Mouse (Mus musculus): ENCODE measurements around the gene Spata45. TPM values are rescaled to one million over a fixed set of nuclear protein-coding genes. Genes with fewer than 3 reads are reported as not detected.

The Spata45 gene
- polyA plus RNA-seq, 1 experiment from 2014 or later = not detected

DNA sequence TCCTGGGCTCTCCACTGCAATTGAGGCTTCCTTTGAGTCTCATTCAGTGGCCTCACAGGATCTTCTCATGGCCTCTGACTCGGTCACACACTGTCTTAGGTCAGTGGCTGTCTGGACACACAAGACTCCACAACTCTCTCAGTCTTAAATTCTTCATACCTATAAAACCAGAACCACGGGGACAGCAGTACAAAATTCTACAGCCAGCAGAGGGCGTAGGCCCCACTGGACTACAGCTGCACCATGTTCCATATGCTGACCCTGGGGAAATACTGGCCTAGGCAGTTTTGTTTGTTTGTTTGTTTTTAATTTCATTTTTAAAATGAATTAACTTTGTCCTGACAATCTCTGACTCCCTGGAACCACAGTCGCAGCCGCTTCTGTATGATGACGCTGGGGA is 34.2 kb upstream of the Spata45 start:
- Histone ChIP-seq H3K36me3 (replicated peaks; ENCODE audit: insufficient read depth, low read length) (peaks cover 12% of the 10 kb centered on the region), H3K27me3 (ENCODE audit: insufficient read depth, low read length) (no peaks in the 10 kb centered on the region), H3K4me3 (ENCODE audit: low read depth, low read length) (no peak overlapping the region), H3K9ac (replicated peaks) (no peak overlapping the region), H3K4me2 (ENCODE audit: low read depth, low read length) (no peak overlapping the region), H3K27ac (ENCODE audit: low read depth) (no peak overlapping the region), H3K4me1 (ENCODE audit: insufficient read depth) (no peaks in the 10 kb centered on the region), H3K9me3 (ENCODE audit: low read length) (peaks cover 5% of the 10 kb centered on the region; the same call in 1 of the 2 replicates)
- peak; percentile 56 for TF ChIP-seq CTCF (IDR thresholded peaks at IDR 0.05; ENCODE audit: low read depth)
- TF ChIP-seq EP300 (IDR thresholded peaks at IDR 0.05; ENCODE audit: low read depth) = no peak
- 64% methylated on average over 6 of the region's 6 CpGs for WGBS (ENCODE audit: insufficient replicate concordance)
- no peak for ATAC-seq
- peak; percentile 27 for DNase-seq

DNA sequence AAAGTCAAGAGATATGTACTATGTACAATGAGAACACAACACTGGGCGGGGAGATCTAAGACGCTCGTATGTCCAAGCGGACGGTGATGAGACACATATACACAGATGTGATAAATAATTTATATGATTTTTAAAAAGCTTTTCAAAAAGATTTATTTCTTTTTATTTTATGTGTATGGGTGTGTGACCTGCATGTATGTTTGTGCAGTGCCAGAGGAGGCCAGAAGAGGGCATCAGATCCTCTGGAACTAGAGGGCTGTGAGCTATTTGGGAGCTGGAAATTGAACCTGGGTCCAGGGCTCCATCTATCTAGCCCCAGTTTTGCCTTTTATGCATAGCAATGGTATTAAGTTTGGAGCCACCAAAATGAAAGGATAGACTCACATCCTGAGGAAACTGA is 27.7 kb upstream of the Spata45 start:
- WGBS (ENCODE audit: insufficient replicate concordance) = 93% methylated on average over 5 of the region's 5 CpGs
- TF ChIP-seq CTCF (IDR thresholded peaks at IDR 0.05; ENCODE audit: low read depth) = peak; percentile 44
- TF ChIP-seq EP300 (IDR thresholded peaks at IDR 0.05; ENCODE audit: low read depth) = no peak
- Histone ChIP-seq H3K36me3 (replicated peaks; ENCODE audit: insufficient read depth, low read length) (peaks cover 43% of the 10 kb centered on the region), H3K27ac (ENCODE audit: low read depth) (no peak overlapping the region), H3K4me2 (ENCODE audit: low read depth, low read length) (no peak overlapping the region), H3K9ac (replicated peaks) (no peak overlapping the region), H3K9me3 (ENCODE audit: low read length) (no peaks in the 10 kb centered on the region), H3K27me3 (ENCODE audit: insufficient read depth, low read length) (no peaks in the 10 kb centered on the region), H3K4me3 (ENCODE audit: low read depth, low read length) (no peak overlapping the region), H3K4me1 (ENCODE audit: insufficient read depth) (no peaks in the 10 kb centered on the region)
- DNase-seq (no peak), ATAC-seq (no peak)

DNA sequence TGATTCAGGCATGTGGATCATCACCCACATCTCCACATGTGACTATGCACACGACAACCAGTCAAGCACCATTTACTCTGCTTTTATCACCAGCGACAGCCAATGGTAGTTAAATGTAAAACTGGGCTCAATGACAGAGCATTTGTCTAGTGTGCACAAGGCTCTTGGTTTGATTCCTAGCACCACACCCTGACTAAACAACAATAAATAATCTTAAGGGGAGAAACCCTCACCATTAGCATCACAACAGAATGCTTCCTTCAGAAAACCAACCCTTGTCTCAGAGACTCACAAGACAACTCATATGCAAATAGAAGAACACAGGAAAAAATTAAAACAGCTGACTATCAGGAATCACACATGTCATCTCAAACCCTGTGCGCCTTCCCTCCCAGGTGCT is 22.2 kb upstream of the Spata45 start:
- whole genome bisulfite sequencing (ENCODE audit: insufficient replicate concordance) = 87% methylated on average over 3 of the region's 3 CpGs

DNA sequence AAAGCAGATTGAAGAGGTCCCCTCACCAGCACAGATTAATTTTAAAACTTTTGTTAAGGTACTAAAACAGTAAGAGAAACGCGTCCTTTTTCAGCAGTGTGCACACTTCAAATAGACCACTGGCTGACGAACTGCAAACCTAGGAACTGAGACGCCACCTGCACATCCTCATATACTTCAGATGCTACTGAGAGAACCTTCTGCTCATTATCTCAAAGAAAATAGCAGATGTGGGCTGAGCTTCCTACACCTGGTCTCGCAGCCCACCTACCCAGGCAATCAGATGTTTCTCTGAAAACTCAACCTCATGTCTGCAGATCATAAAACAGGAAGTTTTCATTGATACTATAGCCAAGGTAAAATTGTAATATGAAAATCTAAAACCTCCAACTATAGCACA is 16.6 kb upstream of the Spata45 start:
- no peak overlapping the region for H3K9ac ChIP-seq (replicated peaks)
- DNase-seq (no peak), ATAC-seq (no peak)
- H3K27me3 ChIP-seq (ENCODE audit: insufficient read depth, low read length) = no peaks in the 10 kb centered on the region
- H3K4me2 ChIP-seq (ENCODE audit: low read depth, low read length) = no peak overlapping the region
- 0 out of 2 replicates have a peak, but pooled peaks cover 2% of the 10 kb centered on the region for H3K36me3 ChIP-seq (replicated peaks; ENCODE audit: insufficient read depth, low read length)
- H3K27ac ChIP-seq (ENCODE audit: low read depth) = no peak overlapping the region
- 87% methylated on average over 5 of the region's 5 CpGs for WGBS (ENCODE audit: insufficient replicate concordance)
- no peak for TF ChIP-seq CTCF (IDR thresholded peaks at IDR 0.05; ENCODE audit: low read depth)
- no peak for TF ChIP-seq EP300 (IDR thresholded peaks at IDR 0.05; ENCODE audit: low read depth)
- H3K9me3 ChIP-seq (ENCODE audit: low read length) = no peaks in the 10 kb centered on the region
- 0 out of 2 replicates have a peak, but pooled peaks cover 2% of the 10 kb centered on the region for H3K4me1 ChIP-seq (ENCODE audit: insufficient read depth)
- H3K4me3 ChIP-seq (ENCODE audit: low read depth, low read length) = no peak overlapping the region

More for the DNA sequence above, 22.2 kb upstream of the Spata45 start:
- no peak for TF ChIP-seq CTCF (IDR thresholded peaks at IDR 0.05; ENCODE audit: low read depth)
- TF ChIP-seq EP300 (IDR thresholded peaks at IDR 0.05; ENCODE audit: low read depth) = no peak
- no peaks in the 10 kb centered on the region for H3K4me1 ChIP-seq (ENCODE audit: insufficient read depth)
- H3K9ac ChIP-seq (replicated peaks) = no peak overlapping the region
- no peak for DNase-seq
- H3K27ac ChIP-seq (ENCODE audit: low read depth) = no peak overlapping the region
- H3K4me2 ChIP-seq (ENCODE audit: low read depth, low read length) = no peak overlapping the region
- H3K4me3 ChIP-seq (ENCODE audit: low read depth, low read length) = no peak overlapping the region
- ATAC-seq = no peak
- H3K36me3 ChIP-seq (replicated peaks; ENCODE audit: insufficient read depth, low read length) = peaks cover 13% of the 10 kb centered on the region
- no peaks in the 10 kb centered on the region for H3K9me3 ChIP-seq (ENCODE audit: low read length)
- no peaks in the 10 kb centered on the region for H3K27me3 ChIP-seq (ENCODE audit: insufficient read depth, low read length)

DNA sequence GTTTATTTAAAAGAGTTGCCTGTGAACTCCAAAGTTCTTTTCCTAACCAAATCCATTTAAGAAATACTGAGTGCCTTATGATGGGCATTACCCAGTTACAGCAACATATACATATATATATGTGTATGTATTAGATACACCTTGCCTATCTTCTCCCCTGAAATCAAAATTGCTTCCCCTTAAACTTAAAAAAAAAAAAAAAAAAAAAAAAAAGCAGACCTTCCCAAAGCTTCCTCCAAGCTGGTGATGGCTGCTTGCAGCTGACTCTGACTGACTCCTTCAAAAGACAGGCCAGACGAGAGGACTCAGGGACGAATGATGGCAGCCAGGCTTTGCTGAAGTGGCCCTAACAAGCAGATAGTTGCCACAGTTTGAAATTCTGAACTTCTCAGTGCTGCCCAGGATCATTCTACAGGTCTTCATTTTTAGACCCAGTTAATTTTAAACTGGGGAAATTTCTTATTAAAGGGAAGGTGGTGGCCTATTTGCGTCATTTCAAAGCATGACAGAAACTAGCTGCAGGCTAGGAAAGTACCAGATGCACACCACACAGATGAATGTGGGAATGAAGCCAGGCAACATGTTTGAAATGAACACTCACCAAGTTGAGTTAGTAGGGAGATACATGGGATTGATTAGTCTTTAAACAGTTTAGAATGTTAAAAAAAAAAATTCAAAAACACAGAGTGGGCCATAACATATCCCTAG is 16.1 kb upstream of the Spata45 start:
- 90% methylated on average over 3 of the region's 3 CpGs for WGBS (ENCODE audit: insufficient replicate concordance)
- Histone ChIP-seq H3K9ac (replicated peaks) (no peak overlapping the region), H3K4me2 (ENCODE audit: low read depth, low read length) (no peak overlapping the region), H3K27me3 (ENCODE audit: insufficient read depth, low read length) (no peaks in the 10 kb centered on the region), H3K9me3 (ENCODE audit: low read length) (no peaks in the 10 kb centered on the region), H3K4me3 (ENCODE audit: low read depth, low read length) (no peak overlapping the region), H3K36me3 (replicated peaks; ENCODE audit: insufficient read depth, low read length) (0 out of 2 replicates have a peak, but pooled peaks cover 2% of the 10 kb centered on the region), H3K27ac (ENCODE audit: low read depth) (no peak overlapping the region), H3K4me1 (ENCODE audit: insufficient read depth) (peaks cover 7% of the 10 kb centered on the region; the same call in 1 of the 2 replicates)
- TF ChIP-seq CTCF (IDR thresholded peaks at IDR 0.05; ENCODE audit: low read depth) = no peak
- TF ChIP-seq EP300 (IDR thresholded peaks at IDR 0.05; ENCODE audit: low read depth) = no peak
- DNase-seq (no peak), ATAC-seq (no peak)

DNA sequence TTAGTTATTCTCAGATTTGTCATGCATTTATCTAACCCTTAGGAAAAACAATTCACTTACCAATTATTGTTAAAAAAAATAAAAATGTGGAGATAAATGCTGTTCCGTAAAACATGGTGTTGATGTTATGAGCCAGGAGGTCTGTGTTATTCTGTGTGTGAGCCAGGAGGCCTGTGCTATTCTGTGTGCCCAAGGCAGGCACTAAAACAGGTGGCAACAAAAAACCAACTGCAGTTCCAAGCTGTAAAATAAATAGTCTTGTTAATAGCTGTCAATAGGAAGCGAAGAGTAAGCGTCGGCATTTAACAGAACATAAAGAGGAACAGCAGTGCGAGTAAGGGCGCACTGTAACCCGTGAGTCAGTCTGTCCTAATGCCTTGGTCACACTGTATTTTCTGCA is 15.4 kb upstream of the Spata45 start:
- Histone ChIP-seq H3K4me1 (ENCODE audit: insufficient read depth) (peaks cover 8% of the 10 kb centered on the region; the same call in 1 of the 2 replicates), H3K9me3 (ENCODE audit: low read length) (no peaks in the 10 kb centered on the region), H3K36me3 (replicated peaks; ENCODE audit: insufficient read depth, low read length) (0 out of 2 replicates have a peak, but pooled peaks cover 2% of the 10 kb centered on the region), H3K27ac (ENCODE audit: low read depth) (no peak overlapping the region), H3K4me3 (ENCODE audit: low read depth, low read length) (no peak overlapping the region), H3K27me3 (ENCODE audit: insufficient read depth, low read length) (no peaks in the 10 kb centered on the region), H3K4me2 (ENCODE audit: low read depth, low read length) (no peak overlapping the region), H3K9ac (replicated peaks) (no peak overlapping the region)
- TF ChIP-seq EP300 (IDR thresholded peaks at IDR 0.05; ENCODE audit: low read depth) = no peak
- no peak for DNase-seq
- no peak for ATAC-seq
- WGBS (ENCODE audit: insufficient replicate concordance) = 90% methylated on average over 7 of the region's 7 CpGs
